Mouse (Mus musculus): Measurements from ENCODE around the gene Il1rapl2.

Gene Il1rapl2

GRCm38 (mm10) chrX:137570321-137571195 lies at the start of gene Il1rapl2:
Il1rapl2 (plus strand) TSS chrX:137570608.
- no peak for DNase-seq (ENCODE audit: low spot score)

- no peak for DNase-seq (ENCODE audit: low spot score)
Measured at GRCm38 (mm10) chrX:137548348-137548747, 22.1 kb upstream of the Il1rapl2 start.

- no peak for DNase-seq (ENCODE audit: low spot score)
Measured at GRCm38 (mm10) chrX:137569472-137570188, 778 bp upstream of the Il1rapl2 start.

GRCm38 (mm10) chrX:137582656-137583055 lies 12.2 kb downstream of the Il1rapl2 start:
- no peak for DNase-seq (ENCODE audit: low spot score)

GRCm38 (mm10) chrX:137620697-137621096 lies 50.3 kb downstream of the Il1rapl2 start:
- no peak for DNase-seq (ENCODE audit: low spot score)

- no peak for DNase-seq (ENCODE audit: low spot score)
Measured at GRCm38 (mm10) chrX:137667011-137667410, 96.6 kb downstream of the Il1rapl2 start.

GRCm38 (mm10) chrX:137687974-137688373 lies 117.6 kb downstream of the Il1rapl2 start:
- no peak for DNase-seq (ENCODE audit: low spot score)

GRCm38 (mm10) chrX:137700006-137700405 lies 129.6 kb downstream of the Il1rapl2 start:
- no peak for DNase-seq (ENCODE audit: low spot score)

GRCm38 (mm10) chrX:137755537-137755936 lies 185.1 kb downstream of the Il1rapl2 start:
- DNase-seq (ENCODE audit: low spot score) = no peak

GRCm38 (mm10) chrX:137805484-137806200 lies 235.2 kb downstream of the Il1rapl2 start:
- no peak for DNase-seq (ENCODE audit: low spot score)

GRCm38 (mm10) chrX:137806231-137807114 lies 236.1 kb downstream of the Il1rapl2 start:
- no peak for DNase-seq (ENCODE audit: low spot score)

GRCm38 (mm10) chrX:137809526-137809925 lies 239.1 kb downstream of the Il1rapl2 start:
- DNase-seq (ENCODE audit: low spot score) = no peak

GRCm38 (mm10) chrX:137812151-137812550 lies 241.7 kb downstream of the Il1rapl2 start:
- no peak for DNase-seq (ENCODE audit: low spot score)

- no peak for DNase-seq (ENCODE audit: low spot score)
Measured at GRCm38 (mm10) chrX:137848936-137849335, 278.5 kb downstream of the Il1rapl2 start.

GRCm38 (mm10) chrX:137923490-137923889 lies 353.1 kb downstream of the Il1rapl2 start:
- no peak for DNase-seq (ENCODE audit: low spot score)

- no peak for DNase-seq (ENCODE audit: low spot score)
Measured at GRCm38 (mm10) chrX:137926835-137927234, 356.4 kb downstream of the Il1rapl2 start.

- DNase-seq (ENCODE audit: low spot score) = no peak
Measured at GRCm38 (mm10) chrX:137947741-137948140, 377.3 kb downstream of the Il1rapl2 start.

GRCm38 (mm10) chrX:137971306-137971705 lies 400.9 kb downstream of the Il1rapl2 start:
- DNase-seq (ENCODE audit: low spot score) = peak; percentile 1

GRCm38 (mm10) chrX:138043113-138043512 lies 472.7 kb downstream of the Il1rapl2 start:
- DNase-seq (ENCODE audit: low spot score) = no peak

- DNase-seq (ENCODE audit: low spot score) = no peak
Measured at GRCm38 (mm10) chrX:138103954-138104353, 533.5 kb downstream of the Il1rapl2 start.

- no peak for DNase-seq (ENCODE audit: low spot score)
Measured at GRCm38 (mm10) chrX:138104668-138105067, 534.3 kb downstream of the Il1rapl2 start.

Measured in yolk sac, embryonic 10.5 days (tissue).